Mouse (Mus musculus) liver, embryonic 15.5 days (tissue): ENCODE results near the gene Robo2. TPM values are rescaled to one million over a fixed set of nuclear protein-coding genes. Genes with fewer than 3 reads are reported as not detected.

Experiments used
- ATAC-seq: fragments of 200-750 bp; cut with Nextera tagmentation; 2 replicates; pipeline ENCODE4 v1.8.0; 2017; ENCODE audit warnings: moderate number of reproducible peaks, mild to moderate bottlenecking, moderate library complexity; ENCODE audit not compliant: insufficient read depth
- H3K27ac ChIP-seq: fragments of 300-500 bp; sonication (generic); replicated peaks from 2 replicates; pipeline ENCODE4 v1.5.1; 2015; ENCODE audit warnings: mild to moderate bottlenecking, inconsistent platforms
- H3K27me3 ChIP-seq: fragments of 300-500 bp; sonication (generic); 2 replicates; pipeline ENCODE4 v1.6.1; 2015; ENCODE audit warnings: mild to moderate bottlenecking, inconsistent platforms
- H3K36me3 ChIP-seq: fragments of 300-500 bp; sonication (generic); replicated peaks from 2 replicates; pipeline ENCODE4 v1.6.1; 2015; ENCODE audit warnings: moderate library complexity, mild to moderate bottlenecking, inconsistent platforms
- H3K4me1 ChIP-seq: fragments of 300-500 bp; sonication (generic); replicated peaks from 2 replicates; pipeline ENCODE4 v1.6.1; 2015; ENCODE audit warnings: inconsistent platforms
- H3K4me2 ChIP-seq: fragments of 300-500 bp; sonication (generic); 2 replicates; pipeline ENCODE4 v1.6.1; 2015; ENCODE audit warnings: moderate library complexity, mild to moderate bottlenecking, inconsistent platforms
- H3K4me3 ChIP-seq: fragments of 300-500 bp; sonication (generic); replicated peaks from 2 replicates; pipeline ENCODE4 v1.5.1; 2015; ENCODE audit warnings: mild to moderate bottlenecking, inconsistent platforms
- H3K9ac ChIP-seq: fragments of 300-500 bp; sonication (generic); 2 replicates; pipeline ENCODE4 v1.6.1; 2015; ENCODE audit warnings: moderate library complexity, mild to moderate bottlenecking, inconsistent platforms
- H3K9me3 ChIP-seq: fragments of 300-500 bp; sonication (generic); replicated peaks from 2 replicates; pipeline ENCODE4 v1.6.1; 2016; ENCODE audit warnings: inconsistent platforms
- WGBS: fragments of 180-500 bp; shearing (Covaris S2); methylation state at CpG from one replicate; pipeline ENCODE4 v1.1.7; 2015; ENCODE audit warnings: mixed read lengths; ENCODE audit not compliant: insufficient replicate concordance; 5-methylcytosine and 5-hydroxymethylcytosine counted together
- polyA plus RNA-seq: library from polyadenylated mRNA; unstranded; fragments of >200 nt; fragmentation: Nextera tagmentation; extraction: Ambion mirVana; gene quantifications from 2 replicates; pipeline ENCODE4 v1.2.1, GENCODE M21; 2015

Gene Robo2
- polyA plus RNA-seq, 1 experiment from 2014 or later, result 2.8 TPM

- no peak for ATAC-seq
- no peaks in the 10 kb centered on the region for H3K27me3 ChIP-seq
- no peak overlapping the region for H3K4me2 ChIP-seq
- no peaks in the 10 kb centered on the region for H3K36me3 ChIP-seq
- H3K4me3 ChIP-seq, result no peak overlapping the region
- H3K27ac ChIP-seq, result no peak overlapping the region
- H3K4me1 ChIP-seq, result no peaks in the 10 kb centered on the region
- WGBS, result 65% methylated on average over 5 of the region's 5 CpGs
- H3K9ac ChIP-seq, result no peak overlapping the region
- no peaks in the 10 kb centered on the region for H3K9me3 ChIP-seq
These were observed 167.2 kb downstream of the Robo2 start for GRCm38 (mm10) chr16:74244452-74244851.

GRCm38 (mm10) chr16:74241534-74241933 is 170.1 kb downstream of the Robo2 start:
- no peaks in the 10 kb centered on the region for H3K27me3 ChIP-seq
- no peaks in the 10 kb centered on the region for H3K9me3 ChIP-seq
- no peak overlapping the region for H3K27ac ChIP-seq
- WGBS, result 50% methylated on average over 1 of the region's 1 CpGs
- H3K4me2 ChIP-seq, result no peak overlapping the region
- no peaks in the 10 kb centered on the region for H3K4me1 ChIP-seq
- no peaks in the 10 kb centered on the region for H3K36me3 ChIP-seq
- no peak overlapping the region for H3K4me3 ChIP-seq
- ATAC-seq, result no peak
- H3K9ac ChIP-seq, result no peak overlapping the region

GRCm38 (mm10) chr16:74237411-74237930 is 174.2 kb downstream of the Robo2 start:
- 63% methylated on average over 2 of the region's 2 CpGs for WGBS
- no peak overlapping the region for H3K27ac ChIP-seq
- no peak for ATAC-seq

GRCm38 (mm10) chr16:74234393-74235059 is 177.1 kb downstream of the Robo2 start:
- ATAC-seq, result no peak
- no peak overlapping the region for H3K4me2 ChIP-seq
- 58% methylated on average over 6 of the region's 6 CpGs for WGBS

More at GRCm38 (mm10) chr16:74237411-74237930, 174.2 kb downstream of the Robo2 start:
- Histone ChIP-seq H3K9ac (no peak overlapping the region), H3K4me2 (no peak overlapping the region), H3K4me1 (no peaks in the 10 kb centered on the region), H3K9me3 (no peaks in the 10 kb centered on the region), H3K27me3 (no peaks in the 10 kb centered on the region), H3K4me3 (no peak overlapping the region), H3K36me3 (no peaks in the 10 kb centered on the region)

GRCm38 (mm10) chr16:74233596-74233995 is 178.0 kb downstream of the Robo2 start:
- Histone ChIP-seq H3K4me1 (no peaks in the 10 kb centered on the region), H3K9ac (no peak overlapping the region), H3K4me3 (no peak overlapping the region), H3K27ac (no peak overlapping the region), H3K36me3 (no peaks in the 10 kb centered on the region), H3K4me2 (no peak overlapping the region), H3K9me3 (no peaks in the 10 kb centered on the region), H3K27me3 (no peaks in the 10 kb centered on the region)
- no peak for ATAC-seq
- WGBS, result 49% methylated on average over 5 of the region's 5 CpGs

More at GRCm38 (mm10) chr16:74234393-74235059, 177.1 kb downstream of the Robo2 start:
- Histone ChIP-seq H3K27me3 (no peaks in the 10 kb centered on the region), H3K4me3 (no peak overlapping the region), H3K36me3 (no peaks in the 10 kb centered on the region), H3K9me3 (no peaks in the 10 kb centered on the region), H3K9ac (no peak overlapping the region), H3K27ac (no peak overlapping the region), H3K4me1 (no peaks in the 10 kb centered on the region)

GRCm38 (mm10) chr16:74227285-74227684 is 184.3 kb downstream of the Robo2 start:
- Histone ChIP-seq H3K9ac (no peak overlapping the region), H3K27ac (no peak overlapping the region), H3K36me3 (no peaks in the 10 kb centered on the region), H3K27me3 (no peaks in the 10 kb centered on the region), H3K4me1 (no peaks in the 10 kb centered on the region), H3K4me2 (no peak overlapping the region), H3K9me3 (no peaks in the 10 kb centered on the region), H3K4me3 (no peak overlapping the region)
- ATAC-seq, result no peak

- no peak overlapping the region for H3K9ac ChIP-seq
- no peak overlapping the region for H3K4me3 ChIP-seq
- no peaks in the 10 kb centered on the region for H3K4me1 ChIP-seq
- ATAC-seq, result no peak
- no peak overlapping the region for H3K4me2 ChIP-seq
- no peak overlapping the region for H3K27ac ChIP-seq
- no peaks in the 10 kb centered on the region for H3K27me3 ChIP-seq
- no peaks in the 10 kb centered on the region for H3K9me3 ChIP-seq
- H3K36me3 ChIP-seq, result no peaks in the 10 kb centered on the region
- WGBS, result 56% methylated on average over 7 of the region's 7 CpGs
These were observed 186.0 kb downstream of the Robo2 start for GRCm38 (mm10) chr16:74225423-74226272.

- no peak for ATAC-seq
- no peak overlapping the region for H3K27ac ChIP-seq
- no peak overlapping the region for H3K9ac ChIP-seq
- H3K4me1 ChIP-seq, result no peaks in the 10 kb centered on the region
- H3K36me3 ChIP-seq, result no peaks in the 10 kb centered on the region
- no peak overlapping the region for H3K4me3 ChIP-seq
- no peaks in the 10 kb centered on the region for H3K27me3 ChIP-seq
- 55% methylated on average over 5 of the region's 5 CpGs for WGBS
- no peaks in the 10 kb centered on the region for H3K9me3 ChIP-seq
- no peak overlapping the region for H3K4me2 ChIP-seq
These were observed 189.1 kb downstream of the Robo2 start for GRCm38 (mm10) chr16:74222501-74222900.

GRCm38 (mm10) chr16:74216879-74217415 is 194.7 kb downstream of the Robo2 start:
- WGBS, result 41% methylated on average over 1 of the region's 1 CpGs
- ATAC-seq, result no peak

GRCm38 (mm10) chr16:74215791-74216190 is 195.8 kb downstream of the Robo2 start:
- no peak overlapping the region for H3K4me2 ChIP-seq
- no peaks in the 10 kb centered on the region for H3K36me3 ChIP-seq
- no peaks in the 10 kb centered on the region for H3K9me3 ChIP-seq
- H3K27me3 ChIP-seq, result no peaks in the 10 kb centered on the region
- H3K4me3 ChIP-seq, result no peak overlapping the region
- H3K4me1 ChIP-seq, result no peaks in the 10 kb centered on the region
- 80% methylated on average over 13 of the region's 13 CpGs for WGBS
- no peak overlapping the region for H3K9ac ChIP-seq
- no peak for ATAC-seq
- no peak overlapping the region for H3K27ac ChIP-seq

More at GRCm38 (mm10) chr16:74216879-74217415, 194.7 kb downstream of the Robo2 start:
- no peaks in the 10 kb centered on the region for H3K4me1 ChIP-seq
- no peak overlapping the region for H3K27ac ChIP-seq
- H3K27me3 ChIP-seq, result no peaks in the 10 kb centered on the region
- H3K36me3 ChIP-seq, result no peaks in the 10 kb centered on the region
- H3K4me2 ChIP-seq, result no peak overlapping the region
- no peak overlapping the region for H3K9ac ChIP-seq
- H3K9me3 ChIP-seq, result no peaks in the 10 kb centered on the region
- H3K4me3 ChIP-seq, result no peak overlapping the region

- no peak overlapping the region for H3K27ac ChIP-seq
- H3K4me1 ChIP-seq, result no peaks in the 10 kb centered on the region
- H3K4me3 ChIP-seq, result no peak overlapping the region
- no peaks in the 10 kb centered on the region for H3K27me3 ChIP-seq
- no peaks in the 10 kb centered on the region for H3K36me3 ChIP-seq
- no peaks in the 10 kb centered on the region for H3K9me3 ChIP-seq
- H3K4me2 ChIP-seq, result no peak overlapping the region
- no peak overlapping the region for H3K9ac ChIP-seq
- WGBS, result 52% methylated on average over 5 of the region's 5 CpGs
- no peak for ATAC-seq
These were observed 210.9 kb downstream of the Robo2 start for GRCm38 (mm10) chr16:74200705-74201104.
